In the genomic region with DNA sequence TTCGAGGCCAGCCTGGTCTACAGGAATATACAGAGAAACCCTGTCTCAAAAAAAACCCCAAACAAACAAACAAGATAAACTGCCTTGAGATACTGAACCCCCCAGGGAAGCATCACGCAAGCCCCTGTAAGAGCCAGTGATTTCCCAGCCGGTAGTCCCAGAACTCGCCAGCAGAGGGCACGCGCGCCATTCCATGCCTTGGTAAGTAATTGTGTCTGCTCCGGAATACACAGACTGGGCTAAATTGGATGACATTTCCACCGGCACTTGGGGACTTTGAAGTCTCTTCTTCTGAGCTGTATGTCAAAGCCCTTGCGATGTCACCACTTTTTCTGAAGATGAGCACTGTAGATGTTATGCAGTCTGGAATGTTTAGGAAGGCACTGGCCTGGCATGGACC, we compare ENCODE assay signal across 8 mouse cellular contexts. TPM values are rescaled to one million over a fixed set of nuclear protein-coding genes. Genes with fewer than 3 reads are reported as not detected.
DNase-seq lines count a peak whose midpoint lies in the region; ATAC-seq and TF ChIP-seq lines count a peak whose summit lies in the region.

No protein-coding gene starts in this region.

- peak; percentile 80 for DNase-seq in A20 (ENCODE audit: low read depth, low spot score)
- DNase-seq in adrenal gland, postnatal 36 days = peak; percentile 92
- DNase-seq in embryonic facial prominence, embryonic 14.5 days (ENCODE audit: low spot score) = peak; percentile 92
- peak; percentile 85 to 90 for DNase-seq in heart, adult 9 months (ENCODE audit: low spot score in 2 of 2)
- peak; percentile 94 for DNase-seq in kidney, postnatal 0 days (ENCODE audit: low spot score)
- peak; percentile 76 for DNase-seq in liver, embryonic 13.5 days
- DNase-seq in neural tube, embryonic 10.5 days (ENCODE audit: extremely low spot score, low spot score) = peak; percentile 95

- no peak overlapping the region for H3K4me2 ChIP-seq in embryonic facial prominence, embryonic 14.5 days (ENCODE audit: low read depth, low read length)
- no peak overlapping the region for H3K4me2 ChIP-seq in kidney, postnatal 0 days (ENCODE audit: low read length)
- no peak overlapping the region for H3K4me2 ChIP-seq in liver, embryonic 13.5 days
- no peak overlapping the region for H3K4me2 ChIP-seq in stomach, embryonic 14.5 days (replicated peaks; ENCODE audit: low read depth, low read length)

- H3K9me3 ChIP-seq in embryonic facial prominence, embryonic 14.5 days (ENCODE audit: control insufficient read depth, low read length) = no peaks in the 10 kb centered on the region
- no peaks in the 10 kb centered on the region for H3K9me3 ChIP-seq in kidney, postnatal 0 days (replicated peaks; ENCODE audit: low read length)
- H3K9me3 ChIP-seq in liver, embryonic 13.5 days (replicated peaks) = no peaks in the 10 kb centered on the region
- no peaks in the 10 kb centered on the region for H3K9me3 ChIP-seq in stomach, embryonic 14.5 days (ENCODE audit: control insufficient read depth, low read depth, low read length)

- peaks cover 61% of the 10 kb centered on the region for H3K36me3 ChIP-seq in embryonic facial prominence, embryonic 14.5 days (ENCODE audit: control insufficient read depth, insufficient read depth, low read length)
- H3K36me3 ChIP-seq in kidney, postnatal 0 days (ENCODE audit: insufficient read depth, low read length) = peaks cover 39% of the 10 kb centered on the region; the same call in 1 of the 2 replicates
- H3K36me3 ChIP-seq in liver, embryonic 13.5 days = peaks cover 33% of the 10 kb centered on the region
- peaks cover 28% of the 10 kb centered on the region for H3K36me3 ChIP-seq in stomach, embryonic 14.5 days (ENCODE audit: control insufficient read depth, insufficient read depth, low read length)

- H3K4me1 ChIP-seq in embryonic facial prominence, embryonic 14.5 days (ENCODE audit: control insufficient read depth, insufficient read depth, low read length) = peaks cover 4% of the 10 kb centered on the region; the same call in 1 of the 2 replicates
- 0 out of 2 replicates have a peak, but pooled peaks cover 3% of the 10 kb centered on the region for H3K4me1 ChIP-seq in kidney, postnatal 0 days (replicated peaks; ENCODE audit: insufficient read depth, low read length)
- peaks cover 46% of the 10 kb centered on the region for H3K4me1 ChIP-seq in liver, embryonic 13.5 days (replicated peaks)
- no peaks in the 10 kb centered on the region for H3K4me1 ChIP-seq in stomach, embryonic 14.5 days (ENCODE audit: control insufficient read depth, insufficient read depth, low read length)

- peak; percentile 46 for ATAC-seq in embryonic facial prominence, embryonic 14.5 days (ENCODE audit: low read depth)
- ATAC-seq in kidney, postnatal 0 days (replicated peaks; ENCODE audit: low FRiP score, low read depth) = 0 out of 2 replicates have a peak, but pooled peaks have one; percentile 14
- ATAC-seq in liver, embryonic 13.5 days (ENCODE audit: low read depth) = no peak
- 0 out of 2 replicates have a peak, but pooled peaks have one; percentile 34 for ATAC-seq in stomach, embryonic 14.5 days (ENCODE audit: insufficient number of reproducible peaks, insufficient read depth, low FRiP score, low read depth)

- WGBS in embryonic facial prominence, embryonic 14.5 days = 2% methylated on average over 10 of the region's 10 CpGs
- WGBS in kidney, postnatal 0 days = under 1% methylated on average over 10 of the region's 10 CpGs
- 2% methylated on average over 10 of the region's 10 CpGs for WGBS in liver, embryonic 13.5 days (ENCODE audit: insufficient replicate concordance)
- WGBS in stomach, embryonic 14.5 days = 1% methylated on average over 10 of the region's 10 CpGs

- H3K9ac ChIP-seq in embryonic facial prominence, embryonic 14.5 days (ENCODE audit: low read depth, low read length) = no peak overlapping the region
- H3K9ac ChIP-seq in kidney, postnatal 0 days (ENCODE audit: low read depth, low read length) = no peak overlapping the region
- no peak overlapping the region for H3K9ac ChIP-seq in liver, embryonic 13.5 days
- H3K9ac ChIP-seq in stomach, embryonic 14.5 days (replicated peaks; ENCODE audit: low read depth, low read length) = no peak overlapping the region

- H3K27me3 ChIP-seq in embryonic facial prominence, embryonic 14.5 days (replicated peaks; ENCODE audit: control insufficient read depth, insufficient read depth, low read length) = no peaks in the 10 kb centered on the region
- H3K27me3 ChIP-seq in kidney, postnatal 0 days (ENCODE audit: insufficient read depth, low read length) = no peaks in the 10 kb centered on the region
- H3K27me3 ChIP-seq in liver, embryonic 13.5 days = no peaks in the 10 kb centered on the region
- no peaks in the 10 kb centered on the region for H3K27me3 ChIP-seq in stomach, embryonic 14.5 days (ENCODE audit: control insufficient read depth, insufficient read depth, low read length)

- H3K27ac ChIP-seq in embryonic facial prominence, embryonic 14.5 days (replicated peaks; ENCODE audit: low read depth, low read length) = no peak overlapping the region
- no peak overlapping the region for H3K27ac ChIP-seq in kidney, postnatal 0 days
- no peak overlapping the region for H3K27ac ChIP-seq in liver, embryonic 13.5 days
- H3K27ac ChIP-seq in stomach, embryonic 14.5 days (ENCODE audit: low read length) = no peak overlapping the region

- peak; percentile 95 for TF ChIP-seq CTCF in kidney, postnatal 0 days (IDR thresholded peaks at IDR 0.05; ENCODE audit: low read depth)

- H3K4me3 ChIP-seq in embryonic facial prominence, embryonic 14.5 days (ENCODE audit: low read depth, low read length) = no peak overlapping the region
- no peak overlapping the region for H3K4me3 ChIP-seq in kidney, postnatal 0 days (replicated peaks; ENCODE audit: low read depth, low read length)
- H3K4me3 ChIP-seq in liver, embryonic 13.5 days (replicated peaks) = no peak overlapping the region
- H3K4me3 ChIP-seq in stomach, embryonic 14.5 days (ENCODE audit: low read depth, low read length) = no peak overlapping the region

RNA-seq across cellular contexts. Expression of gene Rcn3, which starts 12.2 kb away (rescaled TPM):
- total RNA-seq in adrenal gland, postnatal 36 days (2021) = 10 to 100 TPM; 32.2 to 38.3 TPM
- polyA plus RNA-seq in embryonic facial prominence, embryonic 14.5 days (2014; fragmentation: Nextera tagmentation; extraction: Ambion mirVana) = 587 and 592 TPM in 2 replicates
- polyA plus RNA-seq in kidney, postnatal 0 days (2015; fragmentation: Nextera tagmentation; extraction: Ambion mirVana) = 215 and 228 TPM in 2 replicates
- 35.6 and 38.7 TPM in 2 replicates for polyA plus RNA-seq in liver, embryonic 13.5 days (2015; fragmentation: Nextera tagmentation; extraction: Ambion mirVana)
- polyA plus RNA-seq in stomach, embryonic 14.5 days (2014; fragmentation: Nextera tagmentation; extraction: Ambion mirVana) = 418 and 432 TPM in 2 replicates

RNA-seq across cellular contexts. Expression of gene Prrg2, which starts 17.4 kb away (rescaled TPM):
- total RNA-seq in adrenal gland, postnatal 36 days (2021) = 10 to 100 TPM; 18.1 to 20.5 TPM
- 20.9 and 22.2 TPM in 2 replicates for polyA plus RNA-seq in embryonic facial prominence, embryonic 14.5 days (2014; fragmentation: Nextera tagmentation; extraction: Ambion mirVana)
- polyA plus RNA-seq in kidney, postnatal 0 days (2015; fragmentation: Nextera tagmentation; extraction: Ambion mirVana) = 44.3 and 45.1 TPM in 2 replicates
- 7.1 and 7.8 TPM in 2 replicates for polyA plus RNA-seq in liver, embryonic 13.5 days (2015; fragmentation: Nextera tagmentation; extraction: Ambion mirVana)
- 20.7 and 20.9 TPM in 2 replicates for polyA plus RNA-seq in stomach, embryonic 14.5 days (2014; fragmentation: Nextera tagmentation; extraction: Ambion mirVana)

RNA-seq across cellular contexts. Expression of gene Nosip, which starts 17.6 kb away (rescaled TPM):
- total RNA-seq in adrenal gland, postnatal 36 days (2021) = 10 to 100 TPM; 50.5 to 65.3 TPM
- 59.1 and 63.3 TPM in 2 replicates for polyA plus RNA-seq in embryonic facial prominence, embryonic 14.5 days (2014; fragmentation: Nextera tagmentation; extraction: Ambion mirVana)
- polyA plus RNA-seq in kidney, postnatal 0 days (2015; fragmentation: Nextera tagmentation; extraction: Ambion mirVana) = 65.0 and 65.3 TPM in 2 replicates
- 31.5 and 32.0 TPM in 2 replicates for polyA plus RNA-seq in liver, embryonic 13.5 days (2015; fragmentation: Nextera tagmentation; extraction: Ambion mirVana)
- 58.9 and 63.6 TPM in 2 replicates for polyA plus RNA-seq in stomach, embryonic 14.5 days (2014; fragmentation: Nextera tagmentation; extraction: Ambion mirVana)

RNA-seq across cellular contexts. Expression of gene Fcgrt, which starts 23.8 kb away (rescaled TPM):
- total RNA-seq in adrenal gland, postnatal 36 days (2021) = 100 to 1,000 TPM; 116 to 138 TPM
- 120 and 129 TPM in 2 replicates for polyA plus RNA-seq in embryonic facial prominence, embryonic 14.5 days (2014; fragmentation: Nextera tagmentation; extraction: Ambion mirVana)
- polyA plus RNA-seq in kidney, postnatal 0 days (2015; fragmentation: Nextera tagmentation; extraction: Ambion mirVana) = 134 and 145 TPM in 2 replicates
- polyA plus RNA-seq in liver, embryonic 13.5 days (2015; fragmentation: Nextera tagmentation; extraction: Ambion mirVana) = 29.2 and 31.9 TPM in 2 replicates
- 78.6 and 79.9 TPM in 2 replicates for polyA plus RNA-seq in stomach, embryonic 14.5 days (2014; fragmentation: Nextera tagmentation; extraction: Ambion mirVana)

RNA-seq across cellular contexts. Expression of gene Prr12, which starts 27.2 kb away (rescaled TPM):
- total RNA-seq in adrenal gland, postnatal 36 days (2021) = 10 to 100 TPM; 47.7 to 59.7 TPM
- polyA plus RNA-seq in embryonic facial prominence, embryonic 14.5 days (2014; fragmentation: Nextera tagmentation; extraction: Ambion mirVana) = 12.8 and 13.7 TPM in 2 replicates
- polyA plus RNA-seq in kidney, postnatal 0 days (2015; fragmentation: Nextera tagmentation; extraction: Ambion mirVana) = 5.8 and 6.1 TPM in 2 replicates
- 1.7 and 2.2 TPM in 2 replicates for polyA plus RNA-seq in liver, embryonic 13.5 days (2015; fragmentation: Nextera tagmentation; extraction: Ambion mirVana)
- polyA plus RNA-seq in stomach, embryonic 14.5 days (2014; fragmentation: Nextera tagmentation; extraction: Ambion mirVana) = 13.7 and 17.8 TPM in 2 replicates
